ENCODE assay signal across 9 mouse cellular contexts in genomic region chr1:133077606-133078337, GRCm38 (mm10). TPM values are rescaled to one million over a fixed set of nuclear protein-coding genes. Genes with fewer than 3 reads are reported as not detected.
DNase-seq lines count a peak whose midpoint lies in the region; ATAC-seq lines count a peak whose summit lies in the region.
"Had no signal": no experiment of that assay in that cellular context is flagged by ENCODE, and none has a peak within 500 bp of the region (broad histone marks: within the 10 kb centered on the region; RNA-seq: fewer than 3 reads in every experiment).

No protein-coding gene starts in this region.

- DNase-seq in heart, embryonic 10.5 days (ENCODE audit: low spot score) = no peak
- DNase-seq in brain, adult 2 months (ENCODE audit: low read depth, low spot score) = peak; percentile 34
- no peak for DNase-seq in midbrain, embryonic 11.5 days (ENCODE audit: low spot score, missing footprints)
- DNase-seq in adrenal gland, postnatal 36 days = no peak
- no peak for DNase-seq in urinary bladder, adult 2 months (ENCODE audit: low spot score)
- DNase-seq in spleen, postnatal 10 days (ENCODE audit: low spot score in 2 of 2) = no peak
- DNase-seq: thymus, adult 2 months had no signal

- no peak for ATAC-seq in heart, embryonic 11.5 days (replicated peaks; ENCODE audit: insufficient number of reproducible peaks, low FRiP score, low TSS enrichment)
- no peak for ATAC-seq in heart, embryonic 16.5 days (replicated peaks; ENCODE audit: extremely low read depth, insufficient read depth, low FRiP score)
- ATAC-seq in midbrain, embryonic 11.5 days (ENCODE audit: low FRiP score) = no peak

- H3K4me1 ChIP-seq in heart, embryonic 10.5 days = peaks cover 47% of the 10 kb centered on the region
- H3K4me1 ChIP-seq in heart, embryonic 11.5 days (ENCODE audit: control insufficient read depth, insufficient read depth, low read length) = peaks cover 20% of the 10 kb centered on the region
- peaks cover 24% of the 10 kb centered on the region for H3K4me1 ChIP-seq in heart, embryonic 16.5 days (ENCODE audit: control insufficient read depth, insufficient read depth, low read length)
- peaks cover 40% of the 10 kb centered on the region for H3K4me1 ChIP-seq in midbrain, embryonic 11.5 days (ENCODE audit: control insufficient read depth, insufficient read depth, low read length)

- peaks cover 75% of the 10 kb centered on the region for H3K36me3 ChIP-seq in heart, embryonic 10.5 days
- peaks cover 2% of the 10 kb centered on the region for H3K36me3 ChIP-seq in heart, embryonic 11.5 days (ENCODE audit: control insufficient read depth, insufficient read depth, low read length)
- peaks cover 22% of the 10 kb centered on the region for H3K36me3 ChIP-seq in heart, embryonic 16.5 days (ENCODE audit: control insufficient read depth, insufficient read depth)
- H3K36me3 ChIP-seq in midbrain, embryonic 11.5 days (ENCODE audit: control insufficient read depth, insufficient read depth, low read length) = peaks cover 30% of the 10 kb centered on the region

- H3K27me3 ChIP-seq in heart, embryonic 10.5 days (ENCODE audit: insufficient read depth, poor library complexity, severe bottlenecking) = no peaks in the 10 kb centered on the region
- H3K27me3 ChIP-seq in heart, embryonic 11.5 days (ENCODE audit: control insufficient read depth, insufficient read depth, low read length) = no peaks in the 10 kb centered on the region
- H3K27me3 ChIP-seq in heart, embryonic 16.5 days (ENCODE audit: control insufficient read depth, insufficient read depth, low read length) = no peaks in the 10 kb centered on the region
- H3K27me3 ChIP-seq in midbrain, embryonic 11.5 days (ENCODE audit: control insufficient read depth, insufficient read depth, low read length) = no peaks in the 10 kb centered on the region

- H3K27ac ChIP-seq in heart, embryonic 10.5 days = peak overlapping the region; percentile 71; the same call in 1 of the 2 replicates
- no peak overlapping the region; the same call in 1 of the 2 replicates for H3K27ac ChIP-seq in heart, embryonic 11.5 days (ENCODE audit: low read depth, low read length)
- peak overlapping the region; percentile 81 for H3K27ac ChIP-seq in heart, embryonic 16.5 days (ENCODE audit: low read length)
- peak overlapping the region; percentile 99 for H3K27ac ChIP-seq in midbrain, embryonic 11.5 days (ENCODE audit: low read depth, low read length)

- WGBS in heart, embryonic 10.5 days = 47% methylated on average over 12 of the region's 12 CpGs
- 43% methylated on average over 11 of the region's 12 CpGs for WGBS in heart, embryonic 11.5 days (ENCODE audit: insufficient replicate concordance)
- 57% methylated on average over 12 of the region's 12 CpGs for WGBS in heart, embryonic 16.5 days
- WGBS in midbrain, embryonic 11.5 days = 50% methylated on average over 12 of the region's 12 CpGs

- no peak overlapping the region for H3K4me2 ChIP-seq in heart, embryonic 11.5 days
- H3K4me2 ChIP-seq in heart, embryonic 16.5 days (ENCODE audit: low read depth, low read length) = no peak overlapping the region
- H3K4me2 ChIP-seq in midbrain, embryonic 11.5 days = no peak overlapping the region

- H3K9ac ChIP-seq in heart, embryonic 11.5 days (ENCODE audit: low read depth, low read length) = no peak overlapping the region
- no peak overlapping the region for H3K9ac ChIP-seq in heart, embryonic 16.5 days (ENCODE audit: low read length)
- 0 out of 2 replicates have a peak overlapping the region, but pooled peaks have one; percentile 12 for H3K9ac ChIP-seq in midbrain, embryonic 11.5 days (ENCODE audit: low read length)

- H3K4me3 ChIP-seq in heart, embryonic 10.5 days = no peak overlapping the region
- no peak overlapping the region for H3K4me3 ChIP-seq in heart, embryonic 11.5 days (ENCODE audit: low read depth, low read length)
- H3K4me3 ChIP-seq in heart, embryonic 16.5 days (ENCODE audit: low read length) = no peak overlapping the region
- no peak overlapping the region for H3K4me3 ChIP-seq in midbrain, embryonic 11.5 days (ENCODE audit: low read depth, low read length)

- H3K9me3 ChIP-seq in heart, embryonic 10.5 days = no peaks in the 10 kb centered on the region
- H3K9me3 ChIP-seq in heart, embryonic 11.5 days (replicated peaks; ENCODE audit: control insufficient read depth, low read length) = no peaks in the 10 kb centered on the region
- no peaks in the 10 kb centered on the region for H3K9me3 ChIP-seq in heart, embryonic 16.5 days (replicated peaks; ENCODE audit: control insufficient read depth, low read length)
- H3K9me3 ChIP-seq in midbrain, embryonic 11.5 days (ENCODE audit: control insufficient read depth, low read length) = no peaks in the 10 kb centered on the region

RNA-seq across cellular contexts. Expression of gene Pik3c2b, which starts 32.3 kb away (rescaled TPM):
- polyA plus RNA-seq in heart, embryonic 10.5 days (2016; fragmentation: Nextera tagmentation; extraction: Ambion mirVana) = 7.9 and 11.5 TPM in 2 replicates
- 7.7 and 10.3 TPM in 2 replicates for polyA plus RNA-seq in heart, embryonic 11.5 days (2014; fragmentation: Nextera tagmentation; extraction: Ambion mirVana)
- 9.5 and 10.1 TPM in 2 replicates for polyA plus RNA-seq in heart, embryonic 16.5 days (2015; fragmentation: Nextera tagmentation; extraction: Ambion mirVana)
- 15.5 and 16.3 TPM in 2 replicates for polyA plus RNA-seq in midbrain, embryonic 11.5 days (2014; fragmentation: Nextera tagmentation; extraction: Ambion mirVana)
- 1 to 10 TPM; 5.4 to 6.3 TPM for total RNA-seq in adrenal gland, postnatal 36 days (2021)
- polyA plus RNA-seq in urinary bladder, adult 2 months (2012; rRNA removed) = 11.6 and 13.1 TPM in 2 replicates

RNA-seq across cellular contexts. Expression of gene Mdm4, which starts 47.4 kb away (rescaled TPM):
- polyA plus RNA-seq in heart, embryonic 10.5 days (2016; fragmentation: Nextera tagmentation; extraction: Ambion mirVana) = 30.7 and 32.8 TPM in 2 replicates
- 34.4 and 41.2 TPM in 2 replicates for polyA plus RNA-seq in heart, embryonic 11.5 days (2014; fragmentation: Nextera tagmentation; extraction: Ambion mirVana)
- 20.7 and 25.6 TPM in 2 replicates for polyA plus RNA-seq in heart, embryonic 16.5 days (2015; fragmentation: Nextera tagmentation; extraction: Ambion mirVana)
- 36.5 TPM in 2 replicates for polyA plus RNA-seq in midbrain, embryonic 11.5 days (2014; fragmentation: Nextera tagmentation; extraction: Ambion mirVana)
- total RNA-seq in adrenal gland, postnatal 36 days (2021) = 10 to 100 TPM; 66.4 to 83.1 TPM
- 80.1 and 92.2 TPM in 2 replicates for polyA plus RNA-seq in urinary bladder, adult 2 months (2012; rRNA removed)

RNA-seq across cellular contexts. Expression of gene Ppp1r15b, which starts 53.2 kb away (rescaled TPM):
- polyA plus RNA-seq in heart, embryonic 10.5 days (2016; fragmentation: Nextera tagmentation; extraction: Ambion mirVana) = 44.9 and 46.1 TPM in 2 replicates
- polyA plus RNA-seq in heart, embryonic 11.5 days (2014; fragmentation: Nextera tagmentation; extraction: Ambion mirVana) = 33.6 and 40.8 TPM in 2 replicates
- polyA plus RNA-seq in heart, embryonic 16.5 days (2015; fragmentation: Nextera tagmentation; extraction: Ambion mirVana) = 22.3 and 25.1 TPM in 2 replicates
- 49.5 and 53.0 TPM in 2 replicates for polyA plus RNA-seq in midbrain, embryonic 11.5 days (2014; fragmentation: Nextera tagmentation; extraction: Ambion mirVana)
- 10 to 100 TPM; 92.4 to 97.3 TPM for total RNA-seq in adrenal gland, postnatal 36 days (2021)
- 30.5 and 30.9 TPM in 2 replicates for polyA plus RNA-seq in urinary bladder, adult 2 months (2012; rRNA removed)
